Mouse (Mus musculus) spleen, adult 2 months (tissue): ENCODE data around the gene Hist1h2bh.
"Not testable (repeated sequence)": the region's sequence is repeated elsewhere in the genome, so short reads cannot be mapped to it uniquely, and the experiment has no call there.

Source experiments
- CTCF ChIP-seq: fragments of 200-500 bp; IDR thresholded peaks from 2 replicates; pipeline ENCODE4 v1.5.1; 2011; ENCODE audit warnings: mild to moderate bottlenecking, inconsistent platforms; ENCODE audit not compliant: insufficient read depth, insufficient read length, insufficient replicate concordance; ENCODE audit errors: extremely low read depth
- POLR2A ChIP-seq: fragments of 200-500 bp; IDR thresholded peaks from 2 replicates; pipeline ENCODE4 v1.6.1; 2011; ENCODE audit warnings: low read depth, low read length, inconsistent platforms

DNA sequence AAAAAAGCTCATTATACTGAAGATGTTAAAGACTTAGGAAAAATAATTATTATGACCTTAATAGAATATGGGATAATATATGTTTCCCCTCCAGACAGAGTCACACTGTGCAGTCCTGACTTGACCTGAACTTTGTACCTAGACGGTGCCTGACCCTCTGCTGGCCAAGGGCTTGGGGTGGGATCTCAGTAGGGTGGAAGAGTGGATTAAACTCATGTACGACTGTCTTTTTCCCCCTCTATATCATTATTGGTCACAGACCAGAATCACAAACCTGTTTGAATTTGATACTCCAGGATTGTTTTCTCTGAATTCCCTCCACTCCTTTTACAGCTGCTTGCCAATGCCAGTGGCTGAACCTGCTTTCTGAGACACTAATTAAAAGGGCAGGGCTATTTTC is 17.5 kb upstream of the Hist1h2bh start:
- TF ChIP-seq POLR2A, CTCF: not testable (repeated sequence)
